20 mouse cellular contexts compared by ENCODE assay signal in genomic region chr5:24051755-24052675, GRCm38 (mm10). TPM values are rescaled to one million over a fixed set of nuclear protein-coding genes. Genes with fewer than 3 reads are reported as not detected.
A peak's percentile ranks its signal among the peaks of the same experiment; 100 is the strongest.
DNase-seq lines count a peak whose midpoint lies in the region; ATAC-seq and TF ChIP-seq lines count a peak whose summit lies in the region.
"Had no signal": no experiment of that assay in that cellular context is flagged by ENCODE, and none has a peak within 500 bp of the region (broad histone marks: within the 10 kb centered on the region; RNA-seq: fewer than 3 reads in every experiment).

No protein-coding gene starts in this region.

- no peak for TF ChIP-seq RAD21 in CH12.LX (IDR thresholded peaks at IDR 0.05; ENCODE audit: low read depth, low read length)

- no peak for TF ChIP-seq POLR2A in CH12.LX (IDR thresholded peaks at IDR 0.05; ENCODE audit: low read depth, low read length)

- H3K4me3 ChIP-seq in heart, embryonic 10.5 days: no peak overlapping the region
- peak overlapping the region in 2 of 3 experiments; percentile 11 to 56 for H3K4me3 ChIP-seq in CH12.LX (replicated peaks in 1 of 3; ENCODE audit: low read depth in 2 of 3, low read length in 2 of 3, poor library complexity in 1 of 3)
- H3K4me3 ChIP-seq: forebrain, embryonic 12.5 days; layer of hippocampus, adult 2 months; lung, embryonic 15.5 days; midbrain, embryonic 15.5 days had no signal

- H3K79me2 ChIP-seq in CH12.LX (replicated peaks; ENCODE audit: control insufficient read depth, extremely low read depth, insufficient read depth, poor library complexity, severe bottlenecking): no peaks in the 10 kb centered on the region

- H3K27me3 ChIP-seq in heart, embryonic 10.5 days (ENCODE audit: insufficient read depth, poor library complexity, severe bottlenecking): no peaks in the 10 kb centered on the region
- no peaks in the 10 kb centered on the region for H3K27me3 ChIP-seq in CH12.LX (replicated peaks)
- H3K27me3 ChIP-seq: lung, embryonic 15.5 days; midbrain, embryonic 15.5 days had no signal

- H3K4me1 ChIP-seq in heart, embryonic 10.5 days: peaks cover 20% of the 10 kb centered on the region; the same call in 1 of the 2 replicates
- peaks cover 10 to 34% of the 10 kb centered on the region in 2 experiments for H3K4me1 ChIP-seq in CH12.LX (ENCODE audit: control insufficient read depth in 1 of 2, insufficient read depth in 2 of 2)
- H3K4me1 ChIP-seq: forebrain, embryonic 12.5 days had no signal

- no peak for DNase-seq in heart, embryonic 10.5 days (ENCODE audit: low spot score)
- no peak for DNase-seq in heart, postnatal 4 days
- DNase-seq in CH12.LX (ENCODE audit: extremely low read depth): peak; percentile 81
- DNase-seq in cerebellum, postnatal 4 days (ENCODE audit: low spot score in 2 of 2): no peak
- DNase-seq: cerebellum, adult 9-11 months; gastrocnemius, postnatal 10 days; left cerebral cortex, postnatal 4 days; right cerebral cortex, postnatal 14 days; thymus, adult 2 months had no signal

- no peak for TF ChIP-seq CTCF in CH12.LX (conservative IDR thresholded peaks at IDR 0.05 in 1 of 2, IDR thresholded peaks at IDR 0.05 in 1 of 2; ENCODE audit: low read depth in 2 of 2, low read length in 2 of 2)

- in situ Hi-C loops in CH12.LX (cut with MboI; ENCODE audit: low pct_ligation_motif_present, low pct_unique_long_range_greater_than_20kb, low sequenced_read_pairs): loop anchor here (25.0 kb wide), 1 partner anchor 640 kb away; no protein-coding TSS in a partner anchor

- peak overlapping the region; percentile 60 for H3K9ac ChIP-seq in CH12.LX (ENCODE audit: insufficient read depth, low read depth)
- H3K9ac ChIP-seq: forebrain, embryonic 12.5 days; lung, embryonic 15.5 days; midbrain, embryonic 15.5 days had no signal

- peak overlapping the region; percentile 51 for H3K4me2 ChIP-seq in CH12.LX (ENCODE audit: insufficient read depth, low read depth, poor library complexity, severe bottlenecking)
- H3K4me2 ChIP-seq: forebrain, embryonic 12.5 days; liver, embryonic 11.5 days; lung, embryonic 15.5 days; midbrain, embryonic 15.5 days had no signal

- dilution Hi-C loops in CH12.LX (cut with MboI; ENCODE audit: extremely low pct_ligation_motif_present, extremely low pct_unique_long_range_greater_than_20kb, low sequenced_read_pairs): no loop called here

- H3K9me3 ChIP-seq in heart, embryonic 10.5 days: no peaks in the 10 kb centered on the region
- peaks cover 7% of the 10 kb centered on the region for H3K9me3 ChIP-seq in CH12.LX (replicated peaks; ENCODE audit: low read length)
- H3K9me3 ChIP-seq: lung, embryonic 15.5 days had no signal

- 0 out of 2 replicates have a peak, but pooled peaks have one; percentile 12 for ATAC-seq in common myeloid progenitor, adult 5-6 weeks (replicated peaks; ENCODE audit: low read depth, poor library complexity, severe bottlenecking)
- 0 out of 2 replicates have a peak, but pooled peaks have one; percentile 35 for ATAC-seq in megakaryocyte-erythroid progenitor cell, adult 5-6 weeks (replicated peaks; ENCODE audit: low FRiP score, low TSS enrichment, poor library complexity, severe bottlenecking)
- no peak for ATAC-seq in cerebellum, adult (ENCODE audit: insufficient number of reproducible peaks, low FRiP score, low TSS enrichment)
- ATAC-seq: hindbrain, embryonic 16.5 days; intestine, postnatal 0 days; midbrain, embryonic 15.5 days had no signal

- H3K36me3 ChIP-seq in heart, embryonic 10.5 days: no peaks in the 10 kb centered on the region
- no peaks in the 10 kb centered on the region for H3K36me3 ChIP-seq in CH12.LX (replicated peaks in 1 of 2; ENCODE audit: control insufficient read depth in 1 of 2, insufficient read depth in 1 of 2, low read length in 1 of 2)
- H3K36me3 ChIP-seq: forebrain, embryonic 12.5 days; lung, embryonic 15.5 days; midbrain, embryonic 15.5 days had no signal

- no peak for TF ChIP-seq EP300 in CH12.LX (IDR thresholded peaks at IDR 0.05; ENCODE audit: low read length)

- 62% methylated on average over 16 of the region's 16 CpGs for WGBS in heart, embryonic 10.5 days

- peak overlapping the region; percentile 72 for H3K27ac ChIP-seq in heart, embryonic 10.5 days
- peak overlapping the region; percentile 24; the same call in 1 of the 2 replicates for H3K27ac ChIP-seq in CH12.LX (ENCODE audit: insufficient read depth, low read depth)
- H3K27ac ChIP-seq: forebrain, embryonic 12.5 days; layer of hippocampus, adult 2 months; lung, embryonic 15.5 days; macrophage; midbrain, embryonic 15.5 days had no signal

TF ChIP-seq in CH12.LX, 34 proteins besides CTCF, POLR2A, EP300 and RAD21:
- TF ChIP-seq SIN3A (IDR thresholded peaks at IDR 0.05; ENCODE audit: low read length) (0 out of 2 replicates have a peak, but pooled peaks have one; percentile 23), KAT2A (IDR thresholded peaks at IDR 0.05; ENCODE audit: insufficient replicate concordance, low read length) (no peak), ZNF384 (IDR thresholded peaks at IDR 0.05; ENCODE audit: low read depth, low read length) (peak; percentile 65), NRF1 (IDR thresholded peaks at IDR 0.05; ENCODE audit: low read depth, low read length) (no peak), GABPA (IDR thresholded peaks at IDR 0.05; ENCODE audit: insufficient replicate concordance, low read depth, low read length) (no peak), MYC (IDR thresholded peaks at IDR 0.05; ENCODE audit: low read depth, low read length) (no peak), USF1 (IDR thresholded peaks at IDR 0.05; ENCODE audit: low read depth, low read length) (no peak), CHD2 (IDR thresholded peaks at IDR 0.05; ENCODE audit: low read length) (no peak), ELF1 (IDR thresholded peaks at IDR 0.05; ENCODE audit: low read depth, low read length) (peak; percentile 71), ETS1 (conservative IDR thresholded peaks at IDR 0.05; ENCODE audit: low read depth, low read length) (peak; percentile 11), PAX5 (IDR thresholded peaks at IDR 0.05; ENCODE audit: low read length) (no peak), TCF12 (IDR thresholded peaks at IDR 0.05; ENCODE audit: low read depth, low read length) (0 out of 2 replicates have a peak, but pooled peaks have one; percentile 20)
TF ChIP-seq in CH12.LX: peak in this region for 5.

RNA-seq across cellular contexts. Expression of gene Fam126a, which starts 21.5 kb away (rescaled TPM):
- 27.5 and 39.7 TPM in 2 replicates for polyA plus RNA-seq in heart, embryonic 10.5 days (2016; fragmentation: Nextera tagmentation; extraction: Ambion mirVana)
- 10 to 100 TPM; 62.4 to 65.1 TPM for total RNA-seq in heart, postnatal 4 days (2021)
- 18.2 and 22.6 TPM in 2 replicates for total RNA-seq in CH12.LX (2012; rRNA removed)
- 16.5 and 19.6 TPM in 2 replicates for total RNA-seq in CH12.LX (2014; rRNA removed)
- 31.6 and 32.6 TPM in 2 replicates for polyA plus RNA-seq in CH12.LX (2012; ENCODE audit: insufficient read length, low read depth)
- 32.6 and 37.9 TPM in 2 replicates for total RNA-seq in common myeloid progenitor, adult 5-6 weeks (2017)
- total RNA-seq in megakaryocyte-erythroid progenitor cell, adult 5-6 weeks (2014; fragmentation: Nextera tagmentation): 46.6 and 46.8 TPM in 2 replicates
- total RNA-seq in megakaryocyte-erythroid progenitor cell, adult 5-6 weeks (2017): 58.4 TPM in 2 replicates

RNA-seq across cellular contexts. Expression of gene Klhl7, which starts 48.4 kb away (rescaled TPM):
- polyA plus RNA-seq in heart, embryonic 10.5 days (2016; fragmentation: Nextera tagmentation; extraction: Ambion mirVana): 45.0 and 47.4 TPM in 2 replicates
- total RNA-seq in heart, postnatal 4 days (2021): 10 to 100 TPM; 60.2 to 62.0 TPM
- total RNA-seq in CH12.LX (2012; rRNA removed): 20.0 and 20.4 TPM in 2 replicates
- total RNA-seq in CH12.LX (2014; rRNA removed): 71.4 and 72.1 TPM in 2 replicates
- 23.2 and 26.5 TPM in 2 replicates for polyA plus RNA-seq in CH12.LX (2012; ENCODE audit: insufficient read length, low read depth)
- total RNA-seq in common myeloid progenitor, adult 5-6 weeks (2017): 21.9 and 29.0 TPM in 2 replicates
- total RNA-seq in megakaryocyte-erythroid progenitor cell, adult 5-6 weeks (2014; fragmentation: Nextera tagmentation): 11.1 and 13.7 TPM in 2 replicates
- total RNA-seq in megakaryocyte-erythroid progenitor cell, adult 5-6 weeks (2017): 23.1 and 32.8 TPM in 2 replicates
